Mouse (Mus musculus) midbrain, postnatal 0 days (tissue): ENCODE results near the gene Kcnq4. TPM values are rescaled to one million over a fixed set of nuclear protein-coding genes. Genes with fewer than 3 reads are reported as not detected.

Experiments
- ATAC-seq: fragments of 200-750 bp; cut with Nextera tagmentation; 2 replicates; pipeline ENCODE4 v1.8.0; 2017; ENCODE audit warnings: moderate number of reproducible peaks, mild to moderate bottlenecking, moderate TSS enrichment, moderate library complexity; ENCODE audit not compliant: low FRiP score
- DNase-seq: peaks from one replicate; pipeline ENCODE4 v3.0.0-alpha.2; 2015; ENCODE audit warnings: low spot score
- H3K27ac ChIP-seq: fragments of 300-500 bp; sonication (generic); 2 replicates; pipeline ENCODE4 v1.5.1; 2014; ENCODE audit warnings: low read depth, mild to moderate bottlenecking, low read length, mixed read lengths
- H3K27me3 ChIP-seq: fragments of 300-500 bp; sonication (generic); 2 replicates; pipeline ENCODE4 v1.6.1; 2014; ENCODE audit warnings: low read length, control low read depth, mixed read lengths; ENCODE audit not compliant: insufficient read depth
- H3K36me3 ChIP-seq: fragments of 300-500 bp; sonication (generic); 2 replicates; pipeline ENCODE4 v1.6.1; 2014; ENCODE audit warnings: low read length, control low read depth, mixed read lengths; ENCODE audit not compliant: insufficient read depth
- H3K4me1 ChIP-seq: fragments of 300-500 bp; sonication (generic); 2 replicates; pipeline ENCODE4 v1.6.1; 2014; ENCODE audit warnings: mild to moderate bottlenecking, control low read depth, antibody characterized with exemption, low read length, mixed read lengths; ENCODE audit not compliant: insufficient read depth
- H3K4me2 ChIP-seq: fragments of 300-500 bp; sonication (generic); 2 replicates; pipeline ENCODE4 v1.6.1; 2014; ENCODE audit warnings: low read depth, mild to moderate bottlenecking, low read length, mixed read lengths; ENCODE audit not compliant: poor library complexity, severe bottlenecking
- H3K4me3 ChIP-seq: fragments of 300-500 bp; sonication (generic); 2 replicates; pipeline ENCODE4 v1.5.1; 2014; ENCODE audit warnings: low read depth, mild to moderate bottlenecking, low read length, moderate library complexity
- H3K9ac ChIP-seq: fragments of 300-500 bp; sonication (generic); replicated peaks from 2 replicates; pipeline ENCODE4 v1.6.1; 2014; ENCODE audit warnings: mild to moderate bottlenecking, low read length, moderate library complexity, mixed read lengths; ENCODE audit not compliant: poor library complexity, severe bottlenecking
- H3K9me3 ChIP-seq: fragments of 300-500 bp; sonication (generic); 2 replicates; pipeline ENCODE4 v1.6.1; 2016; ENCODE audit warnings: low read length, control low read depth
- CTCF ChIP-seq: IDR thresholded peaks from 2 replicates; pipeline ENCODE4 v1.5.1; 2016; ENCODE audit warnings: antibody characterized with exemption, mild to moderate bottlenecking
- WGBS: fragments of 180-500 bp; shearing (Covaris S2); extraction: QIAGEN DNeasy Blood & Tissue Kit; methylation state at CpG from one replicate; pipeline ENCODE4 v1.1.7; 2014; 5-methylcytosine and 5-hydroxymethylcytosine counted together
- polyA plus RNA-seq: library from polyadenylated mRNA; unstranded; fragments of >200 nt; fragmentation: Nextera tagmentation; extraction: Ambion mirVana; gene quantifications from 2 replicates; pipeline ENCODE4 v1.2.1, GENCODE M21; 2015
- total RNA-seq: library from RNA; depleted of rRNA; stranded (reverse); fragments of >200 nt; gene quantifications from 2 replicates; pipeline ENCODE4 v1.2.3, GENCODE M21; 2014

The Kcnq4 gene
- total and polyA plus RNA-seq, 2 experiments from 2014 or later: 4.2 to 9.8 TPM

DNA sequence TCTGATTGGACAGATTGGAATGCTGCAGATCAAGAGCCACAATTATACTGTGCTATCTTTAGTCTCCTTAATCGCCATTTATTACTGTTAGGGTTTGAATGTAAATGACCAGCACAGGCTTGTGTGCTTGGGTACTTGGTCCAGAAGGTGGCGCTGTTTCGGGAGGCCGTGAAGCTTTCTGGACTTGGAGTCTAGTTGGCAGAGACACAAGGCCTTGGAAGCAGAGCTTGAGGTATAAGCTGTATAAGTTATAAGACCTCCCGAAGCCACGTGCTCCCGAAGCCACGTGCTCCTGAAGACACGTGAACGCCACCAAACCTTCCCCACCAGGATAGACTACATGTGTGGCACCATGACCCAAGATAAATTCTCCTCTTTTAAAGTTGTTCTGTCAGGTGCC lies 55.7 kb downstream of the Kcnq4 start:
- Histone ChIP-seq H3K9me3 (no peaks in the 10 kb centered on the region), H3K4me2 (no peak overlapping the region), H3K27ac (no peak overlapping the region), H3K9ac (no peak overlapping the region), H3K4me3 (no peak overlapping the region), H3K36me3 (no peaks in the 10 kb centered on the region), H3K4me1 (no peaks in the 10 kb centered on the region), H3K27me3 (no peaks in the 10 kb centered on the region)
- peak; percentile 74 for TF ChIP-seq CTCF
- ATAC-seq: 0 out of 2 replicates have a peak, but pooled peaks have one; percentile 23
- 40% methylated on average over 10 of the region's 10 CpGs for whole genome bisulfite sequencing
- DNase-seq: peak; percentile 74

DNA sequence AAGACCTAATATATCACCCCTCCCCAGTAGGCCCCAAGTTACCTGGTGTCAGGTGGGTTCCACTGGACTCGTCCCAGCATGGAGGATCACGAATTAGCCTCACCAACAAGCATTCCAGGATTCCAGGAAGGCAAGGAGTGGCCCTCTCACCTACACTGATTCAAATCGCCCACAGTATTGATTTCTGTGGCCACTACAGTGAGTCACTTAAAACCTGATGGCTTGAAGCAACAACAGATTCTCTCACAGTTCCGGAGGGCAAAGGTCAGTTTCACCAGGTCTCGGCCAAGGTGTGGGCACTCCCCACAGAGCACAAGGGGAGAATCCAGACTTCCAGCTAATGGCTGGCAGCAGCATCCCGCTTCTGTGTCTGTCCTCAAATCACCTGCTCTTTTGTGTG lies 59.1 kb downstream of the Kcnq4 start:
- ATAC-seq: no peak

DNA sequence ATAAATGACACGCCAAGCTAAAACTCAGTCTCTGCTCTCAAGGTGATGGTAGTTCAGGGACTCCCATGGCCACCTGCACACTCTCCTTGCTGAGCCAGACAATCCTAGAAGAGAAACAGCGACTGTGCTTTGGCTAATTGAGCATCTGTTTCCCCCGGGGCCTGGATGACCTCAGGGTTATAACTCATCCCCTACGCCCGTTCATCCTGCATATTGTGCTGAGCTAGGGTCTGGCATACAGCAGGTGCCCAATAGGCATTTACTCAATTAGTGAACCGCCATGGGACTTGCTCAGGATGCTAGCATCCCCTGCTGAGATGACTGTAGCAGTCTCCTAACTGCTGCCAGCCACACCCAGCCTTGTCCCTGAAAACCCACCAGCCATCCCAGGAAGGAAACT lies 61.1 kb downstream of the Kcnq4 start:
- no peaks in the 10 kb centered on the region for H3K36me3 ChIP-seq
- no peak overlapping the region for H3K9ac ChIP-seq
- no peaks in the 10 kb centered on the region for H3K9me3 ChIP-seq
- H3K27me3 ChIP-seq: no peaks in the 10 kb centered on the region
- no peak overlapping the region for H3K27ac ChIP-seq
- 53% methylated on average over 6 of the region's 6 CpGs for WGBS
- no peak overlapping the region for H3K4me3 ChIP-seq
- TF ChIP-seq CTCF: no peak
- no peaks in the 10 kb centered on the region for H3K4me1 ChIP-seq
- no peak overlapping the region for H3K4me2 ChIP-seq
- peak; percentile 8 for DNase-seq
- ATAC-seq: no peak

More for the DNA sequence above, 59.1 kb downstream of the Kcnq4 start:
- Histone ChIP-seq H3K27ac (no peak overlapping the region), H3K9ac (no peak overlapping the region), H3K4me2 (no peak overlapping the region), H3K36me3 (no peaks in the 10 kb centered on the region), H3K9me3 (no peaks in the 10 kb centered on the region), H3K4me1 (no peaks in the 10 kb centered on the region), H3K4me3 (no peak overlapping the region), H3K27me3 (no peaks in the 10 kb centered on the region)
- TF ChIP-seq CTCF: no peak
- no peak for DNase-seq
- WGBS: 75% methylated on average over 6 of the region's 6 CpGs

DNA sequence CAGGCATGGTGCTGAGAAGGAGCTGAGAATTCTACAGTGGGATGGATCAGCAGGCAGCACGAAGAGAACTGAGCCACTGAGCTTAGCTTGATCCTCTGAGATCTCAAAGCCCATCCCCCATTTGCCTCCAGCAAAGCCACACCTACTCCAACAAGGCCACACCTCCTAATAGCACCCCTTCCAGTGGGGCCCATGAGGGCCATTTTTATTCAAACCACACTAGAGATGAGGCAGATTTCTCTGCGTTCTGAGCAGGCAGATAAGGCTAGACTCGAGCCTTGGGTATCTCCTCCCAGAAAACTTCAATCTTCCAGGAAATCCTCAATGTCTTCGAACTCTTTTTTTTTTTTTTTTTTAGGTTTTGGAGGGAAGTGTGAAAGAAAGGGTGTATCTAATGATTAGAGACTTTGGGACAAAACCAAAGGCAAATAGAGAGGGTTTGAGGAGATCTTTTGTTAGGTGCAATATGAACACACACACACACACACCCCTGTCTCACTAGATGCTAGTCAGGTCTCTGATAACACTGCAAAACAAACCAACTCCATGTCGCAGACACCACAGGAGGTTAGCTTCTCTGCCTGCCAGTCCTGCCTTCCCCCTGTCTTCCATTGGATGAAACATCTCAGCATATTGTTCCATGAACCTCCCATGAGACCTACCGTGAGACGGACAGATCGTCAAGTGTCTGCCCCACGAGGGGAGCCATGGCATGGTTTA lies 65.0 kb downstream of the Kcnq4 start:
- no peak for TF ChIP-seq CTCF

DNA sequence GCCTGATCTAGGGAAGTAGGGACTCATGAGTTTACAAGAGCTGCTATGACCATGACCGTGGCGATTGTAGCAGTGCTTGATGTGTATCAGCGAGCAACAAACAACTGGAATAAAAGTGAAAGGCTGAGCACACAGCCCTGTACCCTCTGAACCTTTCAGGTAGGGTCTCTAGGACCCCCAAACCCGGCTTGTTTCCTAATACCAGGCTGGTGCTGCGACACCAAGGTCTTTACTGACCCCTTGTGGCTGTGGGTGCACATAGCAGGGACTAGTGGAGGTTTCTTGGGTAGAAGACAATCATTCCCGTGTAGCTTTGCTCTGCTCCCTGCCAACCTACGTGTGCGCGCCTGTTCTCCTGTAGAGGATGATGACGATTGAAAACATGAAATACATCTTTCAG lies 66.2 kb downstream of the Kcnq4 start:
- Histone ChIP-seq H3K4me2 (no peak overlapping the region), H3K9ac (no peak overlapping the region), H3K27me3 (no peaks in the 10 kb centered on the region), H3K9me3 (no peaks in the 10 kb centered on the region), H3K27ac (no peak overlapping the region), H3K36me3 (no peaks in the 10 kb centered on the region), H3K4me1 (no peaks in the 10 kb centered on the region), H3K4me3 (no peak overlapping the region)
- WGBS: 40% methylated on average over 10 of the region's 10 CpGs
- ATAC-seq (no peak), DNase-seq (peak; percentile 53)
- peak; percentile 80 for TF ChIP-seq CTCF

More for the DNA sequence above, 65.0 kb downstream of the Kcnq4 start:
- H3K27me3 ChIP-seq: no peaks in the 10 kb centered on the region
- H3K4me2 ChIP-seq: no peak overlapping the region
- H3K9me3 ChIP-seq: no peaks in the 10 kb centered on the region
- no peak overlapping the region for H3K27ac ChIP-seq
- no peak overlapping the region for H3K9ac ChIP-seq
- no peak for ATAC-seq
- H3K4me1 ChIP-seq: no peaks in the 10 kb centered on the region
- no peak for DNase-seq
- WGBS: 51% methylated on average over 9 of the region's 9 CpGs
- no peaks in the 10 kb centered on the region for H3K36me3 ChIP-seq
- no peak overlapping the region for H3K4me3 ChIP-seq

DNA sequence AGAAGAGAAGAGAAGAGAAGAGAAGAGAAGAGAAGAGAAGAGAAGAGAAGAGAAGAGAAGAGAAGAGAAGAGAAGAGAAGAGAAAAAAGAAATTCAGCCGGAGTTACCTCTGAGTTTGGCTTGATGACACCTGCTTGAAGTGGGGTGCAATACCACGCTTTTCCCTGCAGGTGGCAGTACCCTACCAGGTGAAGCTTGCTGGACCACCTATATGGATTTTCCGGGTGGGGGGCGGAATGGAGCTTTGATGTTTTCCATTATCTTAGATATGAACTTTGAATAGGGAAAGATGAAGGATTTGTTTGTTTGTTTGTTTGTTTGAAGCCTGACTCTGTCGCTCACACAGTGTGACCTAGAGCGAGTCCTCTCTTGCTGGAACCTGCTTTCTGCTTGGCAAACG lies 67.5 kb downstream of the Kcnq4 start:
- peak; percentile 86 for TF ChIP-seq CTCF
- Histone ChIP-seq H3K4me2 (no peak overlapping the region), H3K9me3 (no peaks in the 10 kb centered on the region), H3K27me3 (no peaks in the 10 kb centered on the region), H3K4me1 (no peaks in the 10 kb centered on the region), H3K4me3 (no peak overlapping the region), H3K27ac (no peak overlapping the region), H3K36me3 (no peaks in the 10 kb centered on the region), H3K9ac (no peak overlapping the region)
- ATAC-seq: no peak
- 52% methylated on average over 7 of the region's 7 CpGs for WGBS
- peak; percentile 46 for DNase-seq
